Mouse (Mus musculus): Measurements from ENCODE around the gene Mtnr1a. TPM values are rescaled to one million over a fixed set of nuclear protein-coding genes. Genes with fewer than 3 reads are reported as not detected.

Gene Mtnr1a
- polyA plus RNA-seq, 1 experiment from 2014 or later: not detected

- Histone ChIP-seq H3K36me3 (ENCODE audit: control insufficient read depth, insufficient read depth) (no peaks in the 10 kb centered on the region), H3K9ac (ENCODE audit: low read depth, low read length) (no peak overlapping the region), H3K4me1 (ENCODE audit: control insufficient read depth, low read depth, low read length) (no peaks in the 10 kb centered on the region), H3K27ac (ENCODE audit: low read length) (no peak overlapping the region), H3K4me3 (ENCODE audit: low read depth, low read length) (no peak overlapping the region), H3K27me3 (ENCODE audit: control insufficient read depth, insufficient read depth, low read depth, low read length) (no peaks in the 10 kb centered on the region), H3K4me2 (ENCODE audit: low read depth, low read length) (no peak overlapping the region), H3K9me3 (replicated peaks; ENCODE audit: control insufficient read depth, low read length) (no peaks in the 10 kb centered on the region)
- 73% methylated on average over 8 of the region's 8 CpGs for WGBS (ENCODE audit: insufficient replicate concordance)
- no peak for ATAC-seq (ENCODE audit: low read depth)
Observed at GRCm38 (mm10) chr8:45070949-45071348, 2.0 kb downstream of the Mtnr1a start.

- Histone ChIP-seq H3K36me3 (ENCODE audit: control insufficient read depth, insufficient read depth) (no peaks in the 10 kb centered on the region), H3K27ac (ENCODE audit: low read length) (no peak overlapping the region), H3K27me3 (ENCODE audit: control insufficient read depth, insufficient read depth, low read depth, low read length) (no peaks in the 10 kb centered on the region), H3K4me1 (ENCODE audit: control insufficient read depth, low read depth, low read length) (no peaks in the 10 kb centered on the region), H3K9ac (ENCODE audit: low read depth, low read length) (no peak overlapping the region), H3K4me3 (ENCODE audit: low read depth, low read length) (no peak overlapping the region), H3K4me2 (ENCODE audit: low read depth, low read length) (no peak overlapping the region), H3K9me3 (replicated peaks; ENCODE audit: control insufficient read depth, low read length) (no peaks in the 10 kb centered on the region)
- ATAC-seq (ENCODE audit: low read depth): no peak
- WGBS (ENCODE audit: insufficient replicate concordance): 76% methylated on average over 3 of the region's 3 CpGs
Observed at GRCm38 (mm10) chr8:45080850-45081249, 11.9 kb downstream of the Mtnr1a start.

GRCm38 (mm10) chr8:45093599-45093998 lies 24.7 kb downstream of the Mtnr1a start:
- no peak for ATAC-seq (ENCODE audit: low read depth)
- WGBS (ENCODE audit: insufficient replicate concordance): 47% methylated on average over 3 of the region's 3 CpGs
- H3K9ac ChIP-seq (ENCODE audit: low read depth, low read length): no peak overlapping the region

GRCm38 (mm10) chr8:45109371-45110063 lies 40.6 kb downstream of the Mtnr1a start:
- 17% methylated on average over 13 of the region's 13 CpGs for WGBS (ENCODE audit: insufficient replicate concordance)
- peaks cover 9% of the 10 kb centered on the region for H3K27me3 ChIP-seq (ENCODE audit: control insufficient read depth, insufficient read depth, low read depth, low read length)
- no peak overlapping the region for H3K4me2 ChIP-seq (ENCODE audit: low read depth, low read length)
- no peak for ATAC-seq (ENCODE audit: low read depth)
- no peak overlapping the region for H3K9ac ChIP-seq (ENCODE audit: low read depth, low read length)
- no peaks in the 10 kb centered on the region for H3K36me3 ChIP-seq (ENCODE audit: control insufficient read depth, insufficient read depth)
- no peak overlapping the region for H3K4me3 ChIP-seq (ENCODE audit: low read depth, low read length)
- H3K9me3 ChIP-seq (replicated peaks; ENCODE audit: control insufficient read depth, low read length): no peaks in the 10 kb centered on the region
- H3K27ac ChIP-seq (ENCODE audit: low read length): no peak overlapping the region
- H3K4me1 ChIP-seq (ENCODE audit: control insufficient read depth, low read depth, low read length): no peaks in the 10 kb centered on the region

More at GRCm38 (mm10) chr8:45093599-45093998, 24.7 kb downstream of the Mtnr1a start:
- no peaks in the 10 kb centered on the region for H3K36me3 ChIP-seq (ENCODE audit: control insufficient read depth, insufficient read depth)
- no peak overlapping the region for H3K27ac ChIP-seq (ENCODE audit: low read length)
- H3K9me3 ChIP-seq (replicated peaks; ENCODE audit: control insufficient read depth, low read length): no peaks in the 10 kb centered on the region
- no peaks in the 10 kb centered on the region for H3K4me1 ChIP-seq (ENCODE audit: control insufficient read depth, low read depth, low read length)
- H3K4me3 ChIP-seq (ENCODE audit: low read depth, low read length): no peak overlapping the region
- H3K27me3 ChIP-seq (ENCODE audit: control insufficient read depth, insufficient read depth, low read depth, low read length): no peaks in the 10 kb centered on the region
- no peak overlapping the region for H3K4me2 ChIP-seq (ENCODE audit: low read depth, low read length)

- H3K9ac ChIP-seq (ENCODE audit: low read depth, low read length): no peak overlapping the region
- no peaks in the 10 kb centered on the region for H3K36me3 ChIP-seq (ENCODE audit: control insufficient read depth, insufficient read depth)
- H3K9me3 ChIP-seq (replicated peaks; ENCODE audit: control insufficient read depth, low read length): no peaks in the 10 kb centered on the region
- peaks cover 9% of the 10 kb centered on the region for H3K27me3 ChIP-seq (ENCODE audit: control insufficient read depth, insufficient read depth, low read depth, low read length)
- H3K27ac ChIP-seq (ENCODE audit: low read length): no peak overlapping the region
- H3K4me3 ChIP-seq (ENCODE audit: low read depth, low read length): no peak overlapping the region; the same call in 1 of the 2 replicates
- peak overlapping the region; percentile 36 for H3K4me2 ChIP-seq (ENCODE audit: low read depth, low read length)
- no peaks in the 10 kb centered on the region for H3K4me1 ChIP-seq (ENCODE audit: control insufficient read depth, low read depth, low read length)
- WGBS (ENCODE audit: insufficient replicate concordance): 7% methylated on average over 16 of the region's 16 CpGs
- ATAC-seq (ENCODE audit: low read depth): no peak
Observed at GRCm38 (mm10) chr8:45110064-45110812, 41.3 kb downstream of the Mtnr1a start.

- H3K4me2 ChIP-seq (ENCODE audit: low read depth, low read length): no peak overlapping the region
- WGBS (ENCODE audit: insufficient replicate concordance): 31% methylated on average over 5 of the region's 5 CpGs
- H3K4me3 ChIP-seq (ENCODE audit: low read depth, low read length): no peak overlapping the region
- H3K9ac ChIP-seq (ENCODE audit: low read depth, low read length): no peak overlapping the region
- H3K27ac ChIP-seq (ENCODE audit: low read length): no peak overlapping the region
- H3K27me3 ChIP-seq (ENCODE audit: control insufficient read depth, insufficient read depth, low read depth, low read length): peaks cover 9% of the 10 kb centered on the region
- no peaks in the 10 kb centered on the region for H3K9me3 ChIP-seq (replicated peaks; ENCODE audit: control insufficient read depth, low read length)
- ATAC-seq (ENCODE audit: low read depth): no peak
- no peaks in the 10 kb centered on the region for H3K36me3 ChIP-seq (ENCODE audit: control insufficient read depth, insufficient read depth)
- no peaks in the 10 kb centered on the region for H3K4me1 ChIP-seq (ENCODE audit: control insufficient read depth, low read depth, low read length)
Observed at GRCm38 (mm10) chr8:45110813-45111104, 41.8 kb downstream of the Mtnr1a start.

GRCm38 (mm10) chr8:45111820-45112219 lies 42.9 kb downstream of the Mtnr1a start:
- 43% methylated on average over 5 of the region's 5 CpGs for WGBS (ENCODE audit: insufficient replicate concordance)
- Histone ChIP-seq H3K36me3 (ENCODE audit: control insufficient read depth, insufficient read depth) (no peaks in the 10 kb centered on the region), H3K4me3 (ENCODE audit: low read depth, low read length) (no peak overlapping the region), H3K4me1 (ENCODE audit: control insufficient read depth, low read depth, low read length) (no peaks in the 10 kb centered on the region), H3K27ac (ENCODE audit: low read length) (no peak overlapping the region), H3K9me3 (replicated peaks; ENCODE audit: control insufficient read depth, low read length) (no peaks in the 10 kb centered on the region), H3K9ac (ENCODE audit: low read depth, low read length) (no peak overlapping the region), H3K27me3 (ENCODE audit: control insufficient read depth, insufficient read depth, low read depth, low read length) (peaks cover 9% of the 10 kb centered on the region), H3K4me2 (ENCODE audit: low read depth, low read length) (no peak overlapping the region)
- no peak for ATAC-seq (ENCODE audit: low read depth)

GRCm38 (mm10) chr8:45117588-45117987 lies 48.7 kb downstream of the Mtnr1a start:
- no peaks in the 10 kb centered on the region for H3K9me3 ChIP-seq (replicated peaks; ENCODE audit: control insufficient read depth, low read length)
- no peaks in the 10 kb centered on the region for H3K36me3 ChIP-seq (ENCODE audit: control insufficient read depth, insufficient read depth)
- no peak overlapping the region for H3K4me3 ChIP-seq (ENCODE audit: low read depth, low read length)
- ATAC-seq (ENCODE audit: low read depth): no peak
- no peak overlapping the region for H3K27ac ChIP-seq (ENCODE audit: low read length)
- H3K9ac ChIP-seq (ENCODE audit: low read depth, low read length): no peak overlapping the region
- no peak overlapping the region for H3K4me2 ChIP-seq (ENCODE audit: low read depth, low read length)
- WGBS (ENCODE audit: insufficient replicate concordance): 58% methylated on average over 3 of the region's 3 CpGs
- H3K27me3 ChIP-seq (ENCODE audit: control insufficient read depth, insufficient read depth, low read depth, low read length): no peaks in the 10 kb centered on the region
- no peaks in the 10 kb centered on the region for H3K4me1 ChIP-seq (ENCODE audit: control insufficient read depth, low read depth, low read length)

GRCm38 (mm10) chr8:45125680-45126079 lies 56.7 kb downstream of the Mtnr1a start:
- Histone ChIP-seq H3K27ac (ENCODE audit: low read length) (no peak overlapping the region), H3K27me3 (ENCODE audit: control insufficient read depth, insufficient read depth, low read depth, low read length) (no peaks in the 10 kb centered on the region), H3K4me3 (ENCODE audit: low read depth, low read length) (no peak overlapping the region), H3K4me1 (ENCODE audit: control insufficient read depth, low read depth, low read length) (no peaks in the 10 kb centered on the region), H3K9ac (ENCODE audit: low read depth, low read length) (no peak overlapping the region), H3K9me3 (replicated peaks; ENCODE audit: control insufficient read depth, low read length) (no peaks in the 10 kb centered on the region), H3K36me3 (ENCODE audit: control insufficient read depth, insufficient read depth) (no peaks in the 10 kb centered on the region), H3K4me2 (ENCODE audit: low read depth, low read length) (no peak overlapping the region)
- WGBS (ENCODE audit: insufficient replicate concordance): 68% methylated on average over 5 of the region's 5 CpGs
- no peak for ATAC-seq (ENCODE audit: low read depth)
